Mouse (Mus musculus) cerebellum, postnatal 14 days (tissue): ENCODE data around the gene Gm379.

Experiments
- DNase-seq, 2 experiments: peaks; one replicate each; pipeline ENCODE4 v3.0.0; 2021; ENCODE audit warnings: mixed read lengths in 2 of 2

Gm379 gene

DNA sequence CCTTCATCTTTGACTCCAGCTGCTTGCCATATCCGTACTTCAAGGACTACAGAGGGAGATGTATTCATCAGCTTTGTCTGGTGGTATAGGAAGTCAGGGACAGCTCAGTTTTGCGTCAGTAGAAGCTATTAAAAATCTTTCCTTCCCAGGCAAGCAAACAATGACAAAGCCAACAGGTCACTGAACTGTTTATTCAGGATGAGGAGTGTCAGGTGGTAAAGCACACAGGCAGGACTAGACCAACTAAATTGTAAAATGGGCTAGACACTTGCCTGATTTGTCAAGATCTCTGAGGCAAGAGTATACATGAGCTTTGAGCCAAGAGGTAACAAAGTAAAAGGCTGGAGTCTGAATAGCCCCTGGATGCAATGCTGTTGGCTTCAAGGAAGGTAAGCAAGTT lies at the start of gene Gm379:
Gene Gm379 (minus strand): TSS at position 7 of the 400 bp plus-strand sequence.
- DNase-seq, result no peak

- no peak for DNase-seq
Measured at GRCm38 (mm10) chrX:108704312-108704711, 39.6 kb upstream of the Gm379 start.

DNA sequence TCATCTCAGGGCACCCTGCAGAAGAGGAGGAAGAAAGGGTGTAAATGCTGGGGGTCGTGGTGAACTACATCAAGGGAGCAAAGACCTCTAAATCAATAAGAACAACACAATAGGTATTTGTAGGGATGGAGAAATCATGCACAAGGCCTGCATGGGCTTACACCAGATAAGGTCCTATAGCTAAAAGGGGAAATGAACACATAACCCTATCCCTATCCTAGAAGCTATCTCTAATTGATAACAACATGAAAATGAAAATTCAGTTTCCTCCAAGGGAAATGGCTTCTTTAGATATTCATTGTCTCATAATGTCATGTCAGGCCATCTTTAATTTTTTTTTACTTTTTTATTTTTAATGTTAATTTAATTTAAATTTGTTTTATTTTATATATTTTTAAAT lies 4.2 kb upstream of the Gm379 start:
- no peak for DNase-seq

DNA sequence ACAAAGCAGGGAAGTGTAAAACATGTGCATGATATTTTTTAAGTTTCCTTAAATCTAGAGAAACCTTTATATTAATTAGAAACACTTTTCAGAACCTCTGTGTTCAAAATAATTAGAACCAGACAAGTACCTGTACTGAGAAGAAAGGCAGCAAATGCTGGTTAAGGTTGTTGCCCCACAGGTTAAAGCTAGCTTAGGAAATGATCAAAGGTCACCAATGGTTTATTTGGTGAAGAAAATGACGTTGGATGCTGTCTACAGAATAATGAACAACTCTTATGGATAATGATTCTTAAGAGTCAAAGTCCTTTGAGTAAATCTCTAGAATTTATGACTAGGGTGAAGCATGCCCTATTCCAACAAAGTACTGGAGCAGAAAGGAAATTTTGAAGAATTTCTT lies 42.7 kb downstream of the Gm379 start:
- no peak for DNase-seq

DNA sequence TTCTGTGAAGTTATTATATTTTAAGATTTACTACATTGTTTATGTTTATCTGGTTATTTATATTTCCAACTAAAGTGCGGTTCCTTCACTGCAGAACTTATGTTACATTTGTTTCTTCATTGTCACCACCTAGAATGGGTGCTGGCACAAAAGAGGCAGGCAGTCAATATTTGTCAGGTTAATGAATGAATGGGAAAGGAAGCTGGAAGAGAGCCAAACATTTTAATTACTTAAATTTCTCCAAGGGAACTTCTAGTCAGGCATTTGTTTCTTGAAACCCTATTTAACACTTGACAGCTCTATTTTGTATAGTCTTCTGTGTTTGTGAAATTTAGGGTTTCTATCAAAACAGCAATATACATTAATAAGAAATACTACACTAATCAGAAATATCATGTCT lies 43.8 kb downstream of the Gm379 start:
- DNase-seq, result no peak
